Mouse (Mus musculus) adrenal gland, postnatal 25 days (tissue): ENCODE results near the gene Padi6. TPM values are rescaled to one million over a fixed set of nuclear protein-coding genes. Genes with fewer than 3 reads are reported as not detected.

Experiments
- DNase-seq: peaks from one replicate; pipeline ENCODE4 v3.0.0; 2021; ENCODE audit warnings: mixed read lengths
- microRNA-seq, 2 experiments: library from miRNA; unstranded; fragments of <30 nt; microRNA quantifications; one replicate each; pipeline ENCODE4 v1.2.0; 2021
- total RNA-seq: library from RNA; stranded (reverse); gene quantifications from 2 replicates; pipeline ENCODE4 v1.2.3, GENCODE M21; 2021

Gene Padi6
- total RNA-seq, 1 experiment from 2014 or later: 0.15 TPM

DNA sequence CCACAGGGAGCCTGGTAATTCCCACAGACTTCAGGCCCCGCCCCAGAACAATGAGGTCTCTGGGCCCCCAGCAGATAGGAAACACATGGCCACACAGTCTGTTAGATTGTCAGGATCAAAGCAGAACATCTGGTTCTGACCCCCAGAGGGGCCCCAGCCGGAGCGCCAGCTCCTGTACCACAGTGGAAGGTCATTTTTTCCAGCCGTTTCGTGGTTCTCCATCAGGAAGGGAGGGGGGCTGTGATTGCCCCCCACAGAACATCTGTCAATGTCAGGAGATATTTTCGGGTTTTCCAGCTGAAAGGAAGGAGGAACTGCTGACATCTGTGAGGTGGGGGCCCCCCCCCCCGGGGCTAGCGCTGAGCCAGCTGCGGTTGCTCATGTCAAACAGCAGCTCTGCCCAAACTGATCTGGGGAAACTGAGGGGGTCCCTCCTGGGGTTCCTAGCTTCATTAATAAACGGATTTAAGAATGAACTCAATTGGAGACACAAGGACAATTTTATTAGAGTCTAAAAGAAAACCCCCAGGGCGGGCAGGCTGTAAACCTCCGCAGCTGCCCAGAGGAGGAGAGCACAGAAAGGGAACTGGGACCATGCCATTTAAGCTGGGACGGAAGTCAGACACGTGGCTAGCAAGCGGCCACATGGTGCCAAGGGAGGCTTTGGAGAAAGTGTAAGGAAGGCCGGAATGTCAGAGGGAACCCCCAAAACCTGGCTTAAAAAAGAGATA is 58.1 kb downstream of the Padi6 start:
- no peak for DNase-seq

- no peak for DNase-seq
Observed at GRCm38 (mm10) chr4:140683608-140684007, 58.8 kb downstream of the Padi6 start.

GRCm38 (mm10) chr4:140680731-140681397 is 61.6 kb downstream of the Padi6 start:
- no peak for DNase-seq

DNA sequence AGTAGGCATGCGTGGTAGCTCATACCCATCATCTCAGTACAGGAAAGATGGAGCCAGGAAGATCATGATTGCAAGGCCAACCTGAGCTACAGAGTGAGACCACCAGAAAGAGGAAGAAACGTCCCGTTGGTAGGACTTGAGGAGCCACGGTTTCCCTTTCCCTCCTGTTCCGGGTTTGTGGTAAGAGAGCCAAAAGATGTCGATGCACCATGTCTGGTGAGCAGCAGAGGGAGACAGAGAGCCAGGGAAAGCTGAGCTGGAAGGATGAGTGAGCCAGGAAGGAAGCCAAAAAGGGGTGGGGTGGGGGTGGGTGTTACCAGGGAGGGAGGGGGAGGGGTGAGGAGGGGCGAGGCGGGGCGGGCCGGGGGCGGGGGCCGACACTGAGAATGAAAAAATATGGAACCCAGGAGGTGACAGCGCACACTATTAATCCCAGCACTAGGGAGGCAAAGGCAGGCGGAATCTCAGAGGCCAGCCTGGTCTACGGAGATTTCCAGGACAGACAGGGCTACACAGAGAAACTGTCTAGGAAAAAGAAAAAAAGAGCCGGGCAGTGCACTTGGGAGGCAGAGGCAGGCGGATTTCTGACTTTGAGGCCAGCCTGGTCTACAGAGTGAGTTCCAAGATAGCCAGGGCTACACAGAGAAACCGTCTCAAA is 62.6 kb downstream of the Padi6 start:
- DNase-seq: peak; percentile 67

DNA sequence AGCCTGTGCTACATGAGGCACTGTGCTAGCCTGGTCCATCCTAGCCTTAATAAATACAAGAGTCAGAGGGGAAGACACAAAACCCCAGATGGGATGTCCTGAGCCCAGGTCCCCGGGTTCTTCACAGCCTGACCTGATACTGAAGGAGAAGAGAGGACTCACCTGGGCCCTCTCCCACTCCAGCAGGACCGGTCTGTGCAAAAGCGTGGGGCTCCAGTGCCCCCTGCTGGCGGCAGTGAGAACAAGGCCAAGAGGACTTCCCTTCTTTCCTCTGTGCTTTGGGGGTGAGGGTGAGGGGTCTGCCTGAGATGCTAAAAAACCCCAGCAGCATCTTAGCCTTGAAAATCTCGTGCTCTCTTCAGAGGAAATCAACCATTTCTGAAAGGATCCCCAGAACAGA is 63.4 kb downstream of the Padi6 start:
- peak; percentile 37 for DNase-seq

Small RNAs within 50 kb of the gene (microRNA-seq; reads per million reads assigned to microRNA genes)
- gene Gm23045 (0 reads per million in 2 experiments), gene Gm25951 (0 reads per million in 2 experiments)

Other genes starting within 250 kb of the Padi6 start
- gene Arhgef10l, start 76.6 kb downstream of the Padi6 start, total RNA-seq: 10.0 and 16.6 TPM in 2 replicates
- gene Rcc2, start 42.1 kb downstream of the Padi6 start, total RNA-seq: 82.0 and 87.5 TPM in 2 replicates
- gene Padi4, start 31.6 kb upstream of the Padi6 start, total RNA-seq: 0.76 TPM in 1 of 2 replicates, not detected in the other
- not detected in 2 replicates for gene Padi3, start 68.0 kb upstream of the Padi6 start, total RNA-seq
- not detected in 2 replicates for gene Padi1, start 103.1 kb upstream of the Padi6 start, total RNA-seq
- 5.4 and 8.3 TPM in 2 replicates for gene Padi2, start 163.7 kb upstream of the Padi6 start, total RNA-seq
- 452 and 458 TPM in 2 replicates for gene Sdhb, start 218.6 kb upstream of the Padi6 start, total RNA-seq
- gene Atp13a2, start 244.2 kb upstream of the Padi6 start, total RNA-seq: 35.9 and 53.3 TPM in 2 replicates